Mouse (Mus musculus): Measurements from ENCODE around the gene Prkn.

Prkn gene

GRCm38 (mm10) chr17:10997291-10997690 is 157.1 kb downstream of the Prkn start:
- peak; percentile 17 for DNase-seq

DNA sequence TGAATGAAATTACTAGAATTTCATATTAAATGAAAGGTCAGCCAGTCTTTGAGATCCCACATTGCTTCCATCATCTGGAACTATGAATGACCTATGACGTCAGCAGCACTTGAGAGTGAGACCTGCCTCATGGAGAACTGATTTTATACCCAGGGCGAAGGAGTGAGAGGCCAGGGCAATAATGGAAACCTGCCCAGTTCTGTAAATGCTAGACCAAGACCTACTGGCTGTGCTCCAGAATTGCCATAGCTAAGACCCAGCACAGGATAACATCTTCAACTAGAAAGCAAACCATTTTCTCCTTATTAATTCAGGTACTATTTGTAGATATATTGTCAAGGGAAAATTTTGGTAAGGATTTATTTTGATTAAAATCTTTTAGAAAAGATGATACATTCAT is 183.2 kb downstream of the Prkn start:
- DNase-seq: no peak

- no peak for DNase-seq
Observed at GRCm38 (mm10) chr17:11029348-11029747, 189.2 kb downstream of the Prkn start.

DNA sequence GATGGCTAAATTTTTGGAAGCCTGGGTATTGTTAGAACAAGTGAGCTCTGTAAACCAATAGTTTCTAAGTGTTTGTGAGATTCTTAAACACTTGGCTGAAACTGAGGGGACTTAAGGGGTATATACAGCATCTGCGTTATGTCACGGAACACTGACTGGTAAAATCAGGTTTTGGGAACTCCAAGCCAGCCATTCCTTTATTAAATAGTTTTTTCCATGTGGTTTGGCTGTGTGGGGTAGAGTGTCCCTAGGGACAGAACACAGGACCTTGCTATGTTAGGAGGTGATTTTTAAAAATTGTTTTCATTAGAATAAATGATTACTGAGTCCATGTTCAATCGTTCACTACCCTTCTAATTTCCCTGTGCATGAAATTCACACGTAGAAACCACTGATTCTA is 190.8 kb downstream of the Prkn start:
- no peak for DNase-seq

DNA sequence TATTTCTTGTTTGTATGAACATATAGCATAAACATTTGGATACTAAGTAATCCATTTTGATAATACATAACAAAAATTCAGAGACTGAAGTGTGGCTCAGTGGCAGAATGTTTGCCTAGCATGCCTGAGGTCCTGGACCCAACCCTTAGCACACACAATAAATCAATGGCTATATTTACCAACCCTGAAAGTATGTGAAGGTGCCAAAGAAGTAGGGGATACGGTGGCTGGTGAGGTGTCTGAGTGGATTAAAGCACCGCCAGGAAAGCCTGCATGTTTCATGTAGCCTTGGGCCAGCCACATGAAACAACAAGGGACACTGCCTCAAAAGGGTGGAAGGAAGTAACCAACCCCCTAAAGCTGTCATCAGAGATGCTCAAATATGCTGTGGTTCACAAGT is 192.2 kb downstream of the Prkn start:
- DNase-seq: no peak

DNA sequence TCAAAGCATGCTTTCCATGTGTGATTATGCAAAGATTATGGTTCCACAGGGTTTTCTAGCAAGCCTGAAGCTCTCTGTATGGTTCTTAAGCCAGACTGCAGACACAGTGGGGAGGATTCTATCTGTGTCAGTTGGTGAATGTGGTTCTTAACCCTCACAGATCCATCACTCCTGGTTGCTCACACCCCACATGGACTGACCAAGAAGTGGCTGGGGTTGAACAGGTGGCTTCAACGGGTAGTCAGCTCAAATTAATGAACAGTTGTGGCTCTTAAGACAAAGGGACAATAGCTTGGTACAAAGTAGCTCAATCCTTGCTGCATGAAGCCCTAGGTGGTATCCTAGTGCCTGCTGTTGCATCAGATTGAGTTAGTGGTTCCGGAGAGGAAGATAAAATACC is 193.4 kb downstream of the Prkn start:
- peak; percentile 34 for DNase-seq

GRCm38 (mm10) chr17:11038272-11038671 is 198.1 kb downstream of the Prkn start:
- DNase-seq: no peak

GRCm38 (mm10) chr17:11058986-11059385 is 218.8 kb downstream of the Prkn start:
- DNase-seq: no peak

DNA sequence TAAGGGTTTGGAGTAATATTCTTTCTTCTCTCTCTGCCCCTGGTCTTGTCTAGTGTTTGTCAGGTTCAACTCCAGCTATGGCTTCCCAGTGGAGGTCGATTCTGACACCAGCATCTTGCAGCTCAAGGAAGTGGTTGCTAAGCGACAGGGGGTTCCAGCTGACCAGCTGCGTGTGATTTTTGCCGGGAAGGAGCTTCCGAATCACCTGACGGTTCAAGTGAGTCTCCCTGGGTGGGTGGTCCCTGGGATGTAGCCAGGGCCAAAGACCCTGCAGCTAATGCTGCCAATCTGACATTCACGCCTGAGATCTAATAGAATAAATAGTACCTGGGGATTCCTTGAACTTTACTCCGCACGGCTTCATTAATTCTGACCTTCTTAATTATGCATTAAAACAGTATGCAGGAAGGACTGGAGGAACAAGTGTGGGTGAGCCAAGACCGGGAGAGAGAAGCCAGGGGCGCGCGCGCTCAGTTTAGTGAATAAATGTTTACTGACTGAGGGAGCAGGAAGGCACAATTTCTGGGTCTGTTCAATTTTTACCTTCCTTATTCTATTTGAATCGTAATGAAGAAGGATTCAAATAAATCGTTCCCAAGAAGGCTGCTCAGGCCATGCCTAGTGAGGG is 227.0 kb downstream of the Prkn start:
- no peak for DNase-seq

- DNase-seq: peak; percentile 80
Observed at GRCm38 (mm10) chr17:11067704-11068475, 227.7 kb downstream of the Prkn start.

DNA sequence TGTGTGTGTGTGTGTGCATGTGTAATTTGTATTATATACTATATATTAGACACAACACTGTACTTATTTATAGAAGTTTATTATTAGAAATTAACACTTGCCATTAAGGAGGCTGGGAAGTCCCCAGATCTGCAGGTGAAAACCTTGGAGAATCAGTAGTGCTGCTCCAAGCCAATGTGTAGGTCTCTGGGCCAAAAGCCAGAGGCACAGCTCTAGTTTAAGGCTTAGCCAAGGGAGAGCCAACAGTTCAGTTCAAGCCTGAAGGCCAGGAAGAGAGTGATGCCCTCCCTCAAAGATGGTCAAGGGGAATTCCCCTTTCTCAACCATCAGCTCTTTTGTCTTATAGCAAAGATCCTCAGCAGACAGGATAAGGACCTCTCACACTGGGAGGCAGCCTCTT is 230.8 kb downstream of the Prkn start:
- DNase-seq: no peak

DNA sequence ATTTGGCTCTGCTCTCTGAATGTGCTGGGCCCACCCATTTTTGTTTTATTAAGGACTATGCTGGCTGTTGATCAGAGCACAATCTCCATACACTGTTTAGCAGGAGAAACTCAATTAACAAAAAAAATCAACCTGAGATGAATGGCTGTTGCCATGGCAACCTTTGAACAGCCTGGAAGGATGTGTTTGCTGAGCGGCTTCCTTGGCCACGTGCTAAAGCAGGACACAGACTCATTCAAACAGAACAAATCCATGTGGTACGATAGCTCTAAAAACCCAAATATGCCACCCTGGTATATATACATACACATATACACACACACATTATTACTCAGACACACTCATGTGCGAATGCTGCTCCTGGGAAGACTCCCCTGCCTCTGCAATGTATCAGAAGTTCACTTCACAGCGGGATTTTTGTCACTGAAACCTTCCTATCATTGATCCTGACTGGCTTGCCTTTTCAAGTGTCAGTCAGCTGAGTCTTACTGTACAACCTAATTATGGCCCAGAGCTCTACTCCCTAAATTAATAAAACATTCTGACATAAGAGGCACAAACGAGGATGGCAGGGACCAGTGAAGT is 236.2 kb downstream of the Prkn start:
- no peak for DNase-seq

DNA sequence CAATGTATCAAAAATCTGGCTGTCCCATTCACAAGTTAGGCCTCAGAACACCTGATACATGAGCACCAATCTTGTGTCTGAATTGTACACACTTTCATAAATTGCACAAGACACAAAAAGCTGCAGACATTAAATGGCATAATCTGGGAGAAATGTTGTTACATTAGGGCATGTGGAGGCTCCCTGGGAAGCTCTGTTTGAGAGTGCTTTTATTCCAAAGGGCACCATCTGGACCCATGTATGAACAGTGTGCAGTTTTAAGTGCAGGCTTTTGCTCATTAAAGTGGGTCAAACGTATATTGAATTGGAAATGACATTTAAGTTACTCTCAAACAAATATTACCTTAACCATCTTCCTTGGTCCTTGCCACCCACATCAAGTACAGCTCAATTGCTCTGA is 246.3 kb downstream of the Prkn start:
- DNase-seq: peak; percentile 29

- DNase-seq: no peak
Observed at GRCm38 (mm10) chr17:11087088-11087487, 246.9 kb downstream of the Prkn start.

GRCm38 (mm10) chr17:11087823-11088222 is 247.6 kb downstream of the Prkn start:
- no peak for DNase-seq

DNA sequence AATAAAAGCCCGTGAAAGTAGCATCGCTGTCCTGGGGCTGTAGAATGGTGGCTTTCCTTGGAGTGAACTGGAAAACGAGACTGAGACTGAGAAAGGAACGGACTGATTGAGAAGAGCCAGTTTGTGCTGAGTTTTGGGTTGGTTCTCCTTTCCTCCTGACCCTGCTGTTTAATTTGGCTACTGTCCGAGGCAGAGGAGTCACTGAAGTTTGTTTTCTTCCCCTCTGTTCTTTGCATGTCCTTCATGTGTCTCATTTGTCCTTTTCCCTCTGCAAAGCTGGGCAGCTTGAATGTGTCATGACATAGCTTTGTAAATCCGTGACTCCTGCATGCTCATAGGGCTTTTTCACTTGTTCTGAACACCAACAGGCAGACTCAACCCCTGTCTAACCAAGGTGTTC is 249.2 kb downstream of the Prkn start:
- no peak for DNase-seq

- peak; percentile 28 for DNase-seq
Observed at GRCm38 (mm10) chr17:11092900-11093299, 252.7 kb downstream of the Prkn start.

- no peak for DNase-seq
Observed at GRCm38 (mm10) chr17:11093321-11093720, 253.1 kb downstream of the Prkn start.

- no peak for DNase-seq
Observed at GRCm38 (mm10) chr17:11107007-11107406, 266.8 kb downstream of the Prkn start.

DNA sequence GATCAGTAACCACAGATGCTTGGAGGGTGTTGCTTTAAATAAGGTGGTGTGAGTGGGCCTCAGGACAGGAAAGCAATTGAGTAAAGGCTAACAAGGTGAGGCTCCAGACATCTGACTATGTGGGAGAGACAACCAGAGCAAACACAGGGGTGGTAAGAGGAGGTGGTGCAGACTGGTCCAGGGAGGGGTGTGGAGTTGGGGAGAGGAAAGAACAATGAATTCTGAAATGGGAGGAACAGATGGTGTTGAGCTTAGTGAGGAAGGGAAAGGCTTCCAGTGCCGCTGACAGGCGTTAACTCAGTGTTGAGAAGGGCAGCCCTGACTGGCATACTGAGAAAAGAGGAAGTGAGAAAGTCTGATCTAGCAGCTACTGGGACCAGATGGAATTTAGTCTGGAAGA is 267.7 kb downstream of the Prkn start:
- DNase-seq: no peak

DNA sequence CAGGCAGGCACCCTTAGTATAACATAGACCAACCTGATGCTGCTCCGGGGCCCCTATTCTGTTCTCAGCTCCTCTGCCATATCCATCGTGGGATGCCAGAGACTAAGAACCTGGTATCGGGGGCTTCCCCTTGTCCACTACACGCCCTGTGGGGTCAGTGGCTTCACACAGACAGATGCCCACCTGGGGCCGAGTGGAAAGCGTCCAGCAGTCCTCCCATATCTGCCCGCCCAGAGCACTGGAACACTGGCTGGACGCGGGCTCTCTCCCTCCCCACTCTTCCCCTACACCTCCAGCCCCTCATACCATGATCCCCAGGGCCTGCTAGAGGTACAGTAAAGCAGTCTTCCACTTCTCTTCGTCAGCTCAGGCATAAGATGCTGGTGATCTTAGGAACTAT is 277.3 kb downstream of the Prkn start:
- no peak for DNase-seq

DNA sequence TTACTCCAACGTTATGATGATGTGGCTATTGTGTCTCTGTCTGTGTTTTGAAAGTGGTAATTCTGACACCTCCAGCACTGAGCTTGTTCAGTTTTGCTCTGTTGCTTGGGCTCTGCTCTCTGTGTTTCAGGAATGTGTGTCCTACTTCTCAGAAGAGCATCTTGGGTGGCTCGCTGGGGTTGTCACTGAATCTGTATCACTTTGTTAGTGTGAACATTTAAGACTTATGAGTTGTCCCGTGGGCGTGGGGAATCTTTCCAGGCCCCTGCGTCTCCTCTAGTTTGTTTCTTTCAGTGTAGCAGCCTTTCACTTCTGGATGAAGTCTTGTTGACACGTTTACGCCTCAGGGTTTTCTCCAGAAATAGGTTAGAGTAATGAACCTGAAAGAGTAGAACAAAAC is 283.9 kb downstream of the Prkn start:
- no peak for DNase-seq

- no peak for DNase-seq
Observed at GRCm38 (mm10) chr17:11127217-11127616, 287.0 kb downstream of the Prkn start.

DNA sequence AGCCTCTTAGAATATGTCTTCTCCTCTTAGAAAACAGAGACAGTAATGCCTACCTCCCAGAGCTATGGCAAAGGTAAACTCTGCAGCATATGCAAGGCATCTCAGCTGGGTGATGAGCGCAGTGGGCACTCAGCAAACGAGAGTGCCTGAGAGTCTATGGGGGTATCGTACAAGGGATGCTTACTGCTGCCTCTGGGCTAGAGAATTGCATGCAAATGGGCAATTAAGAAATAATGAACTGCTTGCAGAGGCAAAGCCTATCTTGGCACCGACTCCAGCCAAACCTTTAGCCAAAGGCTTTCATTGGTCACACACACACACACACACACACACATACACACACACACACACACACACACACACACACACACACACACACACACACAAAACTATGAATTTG is 290.7 kb downstream of the Prkn start:
- no peak for DNase-seq
